Mouse (Mus musculus): ENCODE data around the gene Olig1. TPM values are rescaled to one million over a fixed set of nuclear protein-coding genes. Genes with fewer than 3 reads are reported as not detected.

Olig1 gene
- polyA plus RNA-seq, 1 experiment, result 61.3 TPM

GRCm38 (mm10) chr16:91258956-91259355 is 10.6 kb upstream of the Olig1 start:
- no peak for DNase-seq (ENCODE audit: low read depth)
- no peak for TF ChIP-seq POLR2A (IDR thresholded peaks at IDR 0.05; ENCODE audit: borderline replicate concordance, extremely low read depth, insufficient read depth, insufficient read length, poor library complexity, severe bottlenecking)
- no peak for TF ChIP-seq CTCF (IDR thresholded peaks at IDR 0.05; ENCODE audit: borderline replicate concordance, extremely low read depth, insufficient read depth, insufficient read length)

- no peak for TF ChIP-seq CTCF (IDR thresholded peaks at IDR 0.05; ENCODE audit: borderline replicate concordance, extremely low read depth, insufficient read depth, insufficient read length)
- TF ChIP-seq POLR2A (IDR thresholded peaks at IDR 0.05; ENCODE audit: borderline replicate concordance, extremely low read depth, insufficient read depth, insufficient read length, poor library complexity, severe bottlenecking), result no peak
- DNase-seq (ENCODE audit: low read depth), result no peak
These were observed 8.7 kb upstream of the Olig1 start for GRCm38 (mm10) chr16:91260861-91261260.

- TF ChIP-seq POLR2A (IDR thresholded peaks at IDR 0.05; ENCODE audit: borderline replicate concordance, extremely low read depth, insufficient read depth, insufficient read length, poor library complexity, severe bottlenecking) (no peak), CTCF (IDR thresholded peaks at IDR 0.05; ENCODE audit: borderline replicate concordance, extremely low read depth, insufficient read depth, insufficient read length) (no peak)
- DNase-seq (ENCODE audit: low read depth), result peak; percentile 77
These were observed 6.9 kb upstream of the Olig1 start for GRCm38 (mm10) chr16:91262467-91263220.

- TF ChIP-seq CTCF (IDR thresholded peaks at IDR 0.05; ENCODE audit: borderline replicate concordance, extremely low read depth, insufficient read depth, insufficient read length) (no peak), POLR2A (IDR thresholded peaks at IDR 0.05; ENCODE audit: borderline replicate concordance, extremely low read depth, insufficient read depth, insufficient read length, poor library complexity, severe bottlenecking) (no peak)
- DNase-seq (ENCODE audit: low read depth), result peak; percentile 59
These were observed 3.6 kb upstream of the Olig1 start for GRCm38 (mm10) chr16:91265972-91266371.

GRCm38 (mm10) chr16:91268724-91269452 is 684 bp upstream of the Olig1 start:
- TF ChIP-seq CTCF (IDR thresholded peaks at IDR 0.05; ENCODE audit: borderline replicate concordance, extremely low read depth, insufficient read depth, insufficient read length) (no peak), POLR2A (IDR thresholded peaks at IDR 0.05; ENCODE audit: borderline replicate concordance, extremely low read depth, insufficient read depth, insufficient read length, poor library complexity, severe bottlenecking) (no peak)
- DNase-seq (ENCODE audit: low read depth), result no peak

- DNase-seq (ENCODE audit: low read depth), result peak; percentile 27
- TF ChIP-seq POLR2A (IDR thresholded peaks at IDR 0.05; ENCODE audit: borderline replicate concordance, extremely low read depth, insufficient read depth, insufficient read length, poor library complexity, severe bottlenecking), result no peak
- TF ChIP-seq CTCF (IDR thresholded peaks at IDR 0.05; ENCODE audit: borderline replicate concordance, extremely low read depth, insufficient read depth, insufficient read length), result no peak
These were observed 820 bp downstream of the Olig1 start for GRCm38 (mm10) chr16:91270212-91270971.

- TF ChIP-seq CTCF (IDR thresholded peaks at IDR 0.05; ENCODE audit: borderline replicate concordance, extremely low read depth, insufficient read depth, insufficient read length) (no peak), POLR2A (IDR thresholded peaks at IDR 0.05; ENCODE audit: borderline replicate concordance, extremely low read depth, insufficient read depth, insufficient read length, poor library complexity, severe bottlenecking) (no peak)
- DNase-seq (ENCODE audit: low read depth), result peak; percentile 15
These were observed 1.5 kb downstream of the Olig1 start for GRCm38 (mm10) chr16:91270982-91271549.

GRCm38 (mm10) chr16:91271634-91272033 is 2.1 kb downstream of the Olig1 start:
- TF ChIP-seq CTCF (IDR thresholded peaks at IDR 0.05; ENCODE audit: borderline replicate concordance, extremely low read depth, insufficient read depth, insufficient read length) (no peak), POLR2A (IDR thresholded peaks at IDR 0.05; ENCODE audit: borderline replicate concordance, extremely low read depth, insufficient read depth, insufficient read length, poor library complexity, severe bottlenecking) (no peak)
- no peak for DNase-seq (ENCODE audit: low read depth)

GRCm38 (mm10) chr16:91280516-91280915 is 10.9 kb downstream of the Olig1 start:
- no peak for DNase-seq (ENCODE audit: low read depth)
- TF ChIP-seq POLR2A (IDR thresholded peaks at IDR 0.05; ENCODE audit: borderline replicate concordance, extremely low read depth, insufficient read depth, insufficient read length, poor library complexity, severe bottlenecking) (no peak), CTCF (IDR thresholded peaks at IDR 0.05; ENCODE audit: borderline replicate concordance, extremely low read depth, insufficient read depth, insufficient read length) (no peak)

GRCm38 (mm10) chr16:91292080-91292479 is 22.5 kb downstream of the Olig1 start:
- DNase-seq (ENCODE audit: low read depth), result peak; percentile 38
- TF ChIP-seq CTCF (IDR thresholded peaks at IDR 0.05; ENCODE audit: borderline replicate concordance, extremely low read depth, insufficient read depth, insufficient read length), result no peak
- TF ChIP-seq POLR2A (IDR thresholded peaks at IDR 0.05; ENCODE audit: borderline replicate concordance, extremely low read depth, insufficient read depth, insufficient read length, poor library complexity, severe bottlenecking), result no peak

Data from brain, embryonic 14.5 days (tissue).